Mouse (Mus musculus): ENCODE measurements around the gene Cd2ap. TPM values are rescaled to one million over a fixed set of nuclear protein-coding genes. Genes with fewer than 3 reads are reported as not detected.

The Cd2ap gene
- total and polyA plus RNA-seq, 3 experiments, result 8.1 to 35.9 (median 24.2) TPM

DNA sequence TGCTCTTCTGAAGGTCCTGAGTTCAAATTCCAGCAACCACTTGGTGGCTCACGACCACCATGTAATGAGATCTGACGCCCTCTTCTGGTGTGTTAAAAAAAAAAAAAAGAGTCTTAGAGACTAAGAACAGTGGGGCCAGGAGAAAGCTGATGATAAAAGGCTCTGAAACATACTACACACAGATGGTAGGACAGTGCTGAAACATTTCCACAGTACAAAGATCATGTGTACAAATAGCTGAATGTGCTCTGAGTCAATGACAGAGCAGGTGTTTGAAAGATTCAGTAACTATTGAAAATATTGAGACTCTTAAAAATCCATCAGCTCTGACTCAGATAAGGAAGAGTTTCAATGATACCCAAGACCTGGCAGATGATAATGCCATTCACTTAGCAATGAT, 29.4 kb downstream of the Cd2ap start:
- ATAC-seq (ENCODE audit: extremely low read depth, insufficient number of reproducible peaks, low FRiP score, poor library complexity, severe bottlenecking) (no peak), DNase-seq (ENCODE audit: low spot score) (no peak)
- Histone ChIP-seq H3K27me3 (ENCODE audit: insufficient read depth, low read length) (no peaks in the 10 kb centered on the region), H3K4me1 (ENCODE audit: insufficient read depth, low read depth, low read length) (no peaks in the 10 kb centered on the region), H3K36me3 (replicated peaks) (peaks cover 8% of the 10 kb centered on the region), H3K9me3 (replicated peaks) (no peaks in the 10 kb centered on the region), H3K4me3 (ENCODE audit: low read depth, low read length) (no peak overlapping the region)
- no peak for TF ChIP-seq GATA2 (IDR thresholded peaks at IDR 0.05; ENCODE audit: borderline replicate concordance, low read depth, low read length)
- TF ChIP-seq TAL1 (conservative IDR thresholded peaks at IDR 0.05; ENCODE audit: low read depth, low read length), result no peak
- TF ChIP-seq CTCF (IDR thresholded peaks at IDR 0.05; ENCODE audit: low read depth, low read length), result no peak
- TF ChIP-seq POLR2AphosphoS5 (IDR thresholded peaks at IDR 0.05; ENCODE audit: insufficient replicate concordance, low read depth, low read length), result no peak
- no peak for TF ChIP-seq GATA1 (IDR thresholded peaks at IDR 0.05; ENCODE audit: borderline replicate concordance, low read length)

GRCm38 (mm10) chr17:42837193-42837592, 39.3 kb downstream of the Cd2ap start:
- peaks cover 9% of the 10 kb centered on the region for H3K36me3 ChIP-seq (replicated peaks)
- DNase-seq (ENCODE audit: low spot score) (no peak), ATAC-seq (ENCODE audit: extremely low read depth, insufficient number of reproducible peaks, low FRiP score, poor library complexity, severe bottlenecking) (no peak)
- H3K4me1 ChIP-seq (ENCODE audit: insufficient read depth, low read depth, low read length), result no peaks in the 10 kb centered on the region
- TF ChIP-seq GATA2 (IDR thresholded peaks at IDR 0.05; ENCODE audit: borderline replicate concordance, low read depth, low read length) (no peak), TAL1 (conservative IDR thresholded peaks at IDR 0.05; ENCODE audit: low read depth, low read length) (no peak), CTCF (IDR thresholded peaks at IDR 0.05; ENCODE audit: low read depth, low read length) (no peak), GATA1 (IDR thresholded peaks at IDR 0.05; ENCODE audit: borderline replicate concordance, low read length) (no peak), POLR2AphosphoS5 (IDR thresholded peaks at IDR 0.05; ENCODE audit: insufficient replicate concordance, low read depth, low read length) (no peak)
- no peak overlapping the region for H3K4me3 ChIP-seq (ENCODE audit: low read depth, low read length)
- no peaks in the 10 kb centered on the region for H3K27me3 ChIP-seq (ENCODE audit: insufficient read depth, low read length)
- no peaks in the 10 kb centered on the region for H3K9me3 ChIP-seq (replicated peaks)

GRCm38 (mm10) chr17:42822787-42823186, 53.7 kb downstream of the Cd2ap start:
- no peaks in the 10 kb centered on the region for H3K27me3 ChIP-seq (ENCODE audit: insufficient read depth, low read length)
- ATAC-seq (ENCODE audit: extremely low read depth, insufficient number of reproducible peaks, low FRiP score, poor library complexity, severe bottlenecking) (no peak), DNase-seq (ENCODE audit: low spot score) (no peak)
- H3K4me1 ChIP-seq (ENCODE audit: insufficient read depth, low read depth, low read length), result no peaks in the 10 kb centered on the region
- no peaks in the 10 kb centered on the region for H3K9me3 ChIP-seq (replicated peaks)
- H3K36me3 ChIP-seq (replicated peaks), result peaks cover 23% of the 10 kb centered on the region
- no peak overlapping the region for H3K4me3 ChIP-seq (ENCODE audit: low read depth, low read length)
- TF ChIP-seq GATA2 (IDR thresholded peaks at IDR 0.05; ENCODE audit: borderline replicate concordance, low read depth, low read length), result no peak
- TF ChIP-seq POLR2AphosphoS5 (IDR thresholded peaks at IDR 0.05; ENCODE audit: insufficient replicate concordance, low read depth, low read length), result no peak
- TF ChIP-seq GATA1 (IDR thresholded peaks at IDR 0.05; ENCODE audit: borderline replicate concordance, low read length), result no peak
- no peak for TF ChIP-seq TAL1 (conservative IDR thresholded peaks at IDR 0.05; ENCODE audit: low read depth, low read length)

DNA sequence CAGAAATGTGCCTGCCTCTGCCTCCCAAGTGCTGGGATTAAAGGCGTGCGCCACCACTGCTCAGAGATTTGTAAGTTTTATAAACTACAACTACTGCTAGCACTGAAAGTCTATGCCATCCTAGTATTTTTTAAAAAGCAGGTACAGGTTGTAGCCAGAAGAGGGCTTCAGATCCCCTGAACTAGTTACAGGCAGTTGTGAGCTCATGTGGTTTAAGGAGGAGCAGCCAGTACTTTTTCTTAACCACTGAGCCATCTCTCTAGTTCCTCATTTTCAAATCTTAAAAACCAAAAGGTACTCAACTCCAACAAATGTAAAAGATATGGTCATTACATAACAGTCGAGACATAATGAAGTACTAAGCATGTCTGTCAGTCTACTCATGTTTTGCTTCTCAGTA, 61.1 kb downstream of the Cd2ap start:
- TF ChIP-seq CTCF (IDR thresholded peaks at IDR 0.05; ENCODE audit: low read depth, low read length) (no peak), POLR2AphosphoS5 (IDR thresholded peaks at IDR 0.05; ENCODE audit: insufficient replicate concordance, low read depth, low read length) (no peak), GATA1 (IDR thresholded peaks at IDR 0.05; ENCODE audit: borderline replicate concordance, low read length) (no peak), GATA2 (IDR thresholded peaks at IDR 0.05; ENCODE audit: borderline replicate concordance, low read depth, low read length) (no peak), TAL1 (conservative IDR thresholded peaks at IDR 0.05; ENCODE audit: low read depth, low read length) (no peak)
- H3K4me1 ChIP-seq (ENCODE audit: insufficient read depth, low read depth, low read length), result no peaks in the 10 kb centered on the region
- DNase-seq (ENCODE audit: low spot score) (no peak), ATAC-seq (ENCODE audit: extremely low read depth, insufficient number of reproducible peaks, low FRiP score, poor library complexity, severe bottlenecking) (no peak)
- no peaks in the 10 kb centered on the region for H3K27me3 ChIP-seq (ENCODE audit: insufficient read depth, low read length)
- no peaks in the 10 kb centered on the region for H3K9me3 ChIP-seq (replicated peaks)
- peaks cover 19% of the 10 kb centered on the region for H3K36me3 ChIP-seq (replicated peaks)
- no peak overlapping the region for H3K4me3 ChIP-seq (ENCODE audit: low read depth, low read length)

GRCm38 (mm10) chr17:42792412-42792975, 84.0 kb downstream of the Cd2ap start:
- ATAC-seq (ENCODE audit: extremely low read depth, insufficient number of reproducible peaks, low FRiP score, poor library complexity, severe bottlenecking), result no peak
- H3K4me1 ChIP-seq (ENCODE audit: insufficient read depth, low read depth, low read length), result no peaks in the 10 kb centered on the region
- no peak overlapping the region for H3K4me3 ChIP-seq (ENCODE audit: low read depth, low read length)
- TF ChIP-seq GATA1 (IDR thresholded peaks at IDR 0.05; ENCODE audit: borderline replicate concordance, low read length) (no peak), GATA2 (IDR thresholded peaks at IDR 0.05; ENCODE audit: borderline replicate concordance, low read depth, low read length) (no peak), TAL1 (conservative IDR thresholded peaks at IDR 0.05; ENCODE audit: low read depth, low read length) (no peak), POLR2AphosphoS5 (IDR thresholded peaks at IDR 0.05; ENCODE audit: insufficient replicate concordance, low read depth, low read length) (no peak), CTCF (IDR thresholded peaks at IDR 0.05; ENCODE audit: low read depth, low read length) (no peak)
- H3K9me3 ChIP-seq (replicated peaks), result no peaks in the 10 kb centered on the region
- H3K27me3 ChIP-seq (ENCODE audit: insufficient read depth, low read length), result no peaks in the 10 kb centered on the region
- H3K36me3 ChIP-seq (replicated peaks), result peaks cover 10% of the 10 kb centered on the region
- DNase-seq (ENCODE audit: low spot score), result no peak

DNA sequence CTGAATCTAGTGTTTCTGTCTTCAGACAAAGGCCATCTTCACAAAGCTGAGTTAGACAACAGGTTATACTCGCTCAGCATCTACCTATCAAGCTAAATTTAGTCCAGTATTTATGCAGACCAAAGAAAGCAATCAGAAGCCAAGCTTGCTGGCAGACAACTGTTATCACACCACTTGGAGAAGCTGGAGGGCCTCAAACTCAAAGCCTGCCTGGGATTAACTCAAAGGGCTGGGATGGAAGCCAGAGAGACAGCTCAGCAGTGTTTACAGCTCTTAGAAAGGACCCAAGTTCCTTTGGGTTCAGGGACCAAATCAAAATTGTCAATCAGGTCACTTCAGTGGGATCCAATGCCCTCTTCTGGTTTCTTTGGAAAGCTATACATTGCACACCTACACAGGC, 85.7 kb downstream of the Cd2ap start:
- H3K9me3 ChIP-seq (replicated peaks), result no peaks in the 10 kb centered on the region

More for the DNA sequence above, 85.7 kb downstream of the Cd2ap start:
- no peak for DNase-seq (ENCODE audit: low spot score)
- Histone ChIP-seq H3K4me1 (ENCODE audit: insufficient read depth, low read depth, low read length) (no peaks in the 10 kb centered on the region), H3K4me3 (ENCODE audit: low read depth, low read length) (no peak overlapping the region), H3K36me3 (replicated peaks) (peaks cover 2% of the 10 kb centered on the region), H3K27me3 (ENCODE audit: insufficient read depth, low read length) (no peaks in the 10 kb centered on the region)
- ATAC-seq (ENCODE audit: extremely low read depth, insufficient number of reproducible peaks, low FRiP score, poor library complexity, severe bottlenecking), result no peak
- no peak for TF ChIP-seq CTCF (IDR thresholded peaks at IDR 0.05; ENCODE audit: low read depth, low read length)
- TF ChIP-seq TAL1 (conservative IDR thresholded peaks at IDR 0.05; ENCODE audit: low read depth, low read length), result no peak
- TF ChIP-seq POLR2AphosphoS5 (IDR thresholded peaks at IDR 0.05; ENCODE audit: insufficient replicate concordance, low read depth, low read length), result no peak
- no peak for TF ChIP-seq GATA2 (IDR thresholded peaks at IDR 0.05; ENCODE audit: borderline replicate concordance, low read depth, low read length)
- TF ChIP-seq GATA1 (IDR thresholded peaks at IDR 0.05; ENCODE audit: borderline replicate concordance, low read length), result no peak
